Mouse (Mus musculus) CH12.LX (cell line): ENCODE measurements around the gene Ttc16. TPM values are rescaled to one million over a fixed set of nuclear protein-coding genes. Genes with fewer than 3 reads are reported as not detected.

Experiments
- DNase-seq: peaks from one replicate; pipeline ENCODE4 v3.0.0-alpha.2; 2013; ENCODE audit errors: extremely low read depth
- H3K27ac ChIP-seq: 2 replicates; pipeline ENCODE4 v1.5.1; 2012; ENCODE audit warnings: low read depth, mild to moderate bottlenecking, control low read depth, moderate library complexity; ENCODE audit not compliant: insufficient read depth
- H3K27me3 ChIP-seq: replicated peaks from 2 replicates; pipeline ENCODE3; 2012; ENCODE audit warnings: inconsistent platforms
- H3K36me3 ChIP-seq, 2 experiments: replicated peaks in 1 of 2; 2 replicates each; pipeline versions ENCODE3 to v1.6.1; 2012; ENCODE audit warnings: inconsistent platforms in 1 of 2, low read length in 1 of 2, mild to moderate bottlenecking in 1 of 2, mixed read lengths in 1 of 2, moderate library complexity in 1 of 2; ENCODE audit not compliant: control insufficient read depth in 1 of 2, insufficient read depth in 1 of 2
- H3K4me1 ChIP-seq, 2 experiments: 2 replicates each; pipeline ENCODE4 v1.6.1; 2012; ENCODE audit warnings: inconsistent platforms in 1 of 2, moderate library complexity in 1 of 2; ENCODE audit not compliant: insufficient read depth in 2 of 2, control insufficient read depth in 1 of 2
- H3K4me2 ChIP-seq: 2 replicates; pipeline ENCODE4 v1.6.1; 2012; ENCODE audit warnings: low read depth, mild to moderate bottlenecking, control low read depth; ENCODE audit not compliant: poor library complexity, insufficient read depth, severe bottlenecking
- H3K4me3 ChIP-seq, 3 experiments: fragments of 150-350 bp in 1 of 3; sonication (generic) in 1 of 3; replicated peaks in 1 of 3; 2 replicates each; pipeline versions ENCODE3 to v1.5.1; 2011 to 2012; ENCODE audit warnings: low read depth in 2 of 3, low read length in 2 of 3, mild to moderate bottlenecking in 2 of 3, moderate library complexity in 2 of 3, control low read depth in 1 of 3, improper control_type of control experiment in 1 of 3, inconsistent platforms in 1 of 3, mixed read lengths in 1 of 3; ENCODE audit not compliant: poor library complexity in 1 of 3
- H3K79me2 ChIP-seq: replicated peaks from 2 replicates; pipeline ENCODE4 v1.6.1; 2012; ENCODE audit warnings: mild to moderate bottlenecking, moderate library complexity; ENCODE audit not compliant: control insufficient read depth, poor library complexity, insufficient read depth, severe bottlenecking; ENCODE audit errors: extremely low read depth
- H3K9ac ChIP-seq: 2 replicates; pipeline ENCODE4 v1.6.1; 2012; ENCODE audit warnings: low read depth, mild to moderate bottlenecking, control low read depth, moderate library complexity; ENCODE audit not compliant: insufficient read depth
- H3K9me3 ChIP-seq: replicated peaks from 2 replicates; pipeline ENCODE3; 2012; ENCODE audit warnings: low read length, inconsistent platforms, mixed read lengths
- CHD1 ChIP-seq: IDR thresholded peaks from 2 replicates; pipeline ENCODE4 v1.6.1; 2012; ENCODE audit warnings: low read depth, low read length, improper control_type of control experiment, inconsistent platforms
- CTCF ChIP-seq, 2 experiments: IDR thresholded peaks in 1 of 2; conservative IDR thresholded peaks in 1 of 2; 2 replicates each; pipeline ENCODE4 v1.5.1; 2011 to 2012; ENCODE audit warnings: low read depth in 2 of 2, low read length in 2 of 2, improper control_type of control experiment in 1 of 2, inconsistent platforms in 1 of 2, mild to moderate bottlenecking in 1 of 2, moderate library complexity in 1 of 2
- E2F4 ChIP-seq: IDR thresholded peaks from 2 replicates; pipeline ENCODE4 v1.6.1; 2011; ENCODE audit warnings: low read depth, low read length, improper control_type of control experiment; ENCODE audit not compliant: insufficient replicate concordance
- EP300 ChIP-seq: IDR thresholded peaks from 2 replicates; pipeline ENCODE4 v1.6.1; 2011; ENCODE audit warnings: low read length, improper control_type of control experiment
- JUN ChIP-seq: IDR thresholded peaks from 2 replicates; pipeline ENCODE4 v1.6.1; 2011; ENCODE audit warnings: low read depth, mild to moderate bottlenecking, low read length, improper control_type of control experiment, moderate library complexity; ENCODE audit not compliant: insufficient read depth
- MEF2A ChIP-seq: IDR thresholded peaks from 2 replicates; pipeline ENCODE4 v1.6.1; 2014; ENCODE audit warnings: low read depth, mild to moderate bottlenecking, inconsistent platforms, low read length, improper control_type of control experiment, borderline replicate concordance
- MXI1 ChIP-seq: IDR thresholded peaks from 2 replicates; pipeline ENCODE4 v1.6.1; 2011; ENCODE audit warnings: mild to moderate bottlenecking, low read depth, low read length, improper control_type of control experiment
- NELFE ChIP-seq: IDR thresholded peaks from 2 replicates; pipeline ENCODE4 v1.6.1; 2011; ENCODE audit warnings: low read depth, low read length, improper control_type of control experiment
- PAX5 ChIP-seq: IDR thresholded peaks from 2 replicates; pipeline ENCODE4 v1.6.1; 2012; ENCODE audit warnings: low read length, inconsistent platforms, mixed read lengths
- RAD21 ChIP-seq: IDR thresholded peaks from 2 replicates; pipeline ENCODE4 v1.6.1; 2011; ENCODE audit warnings: low read depth, mild to moderate bottlenecking, low read length, improper control_type of control experiment, moderate library complexity
- SMC3 ChIP-seq: IDR thresholded peaks from 2 replicates; pipeline ENCODE4 v1.6.1; 2011; ENCODE audit warnings: low read depth, low read length, improper control_type of control experiment
- TBP ChIP-seq: conservative IDR thresholded peaks from 2 replicates; pipeline ENCODE4 v1.6.1; 2011; ENCODE audit warnings: low read depth, low read length, improper control_type of control experiment
- TCF12 ChIP-seq: IDR thresholded peaks from 2 replicates; pipeline ENCODE4 v1.6.1; 2014; ENCODE audit warnings: low read depth, mild to moderate bottlenecking, inconsistent platforms, low read length, improper control_type of control experiment
- UBTF ChIP-seq: IDR thresholded peaks from 2 replicates; pipeline ENCODE4 v1.6.1; 2012; ENCODE audit warnings: low read depth, mild to moderate bottlenecking, inconsistent platforms, low read length, improper control_type of control experiment, moderate library complexity
- ZC3H11A ChIP-seq: IDR thresholded peaks from 2 replicates; pipeline ENCODE4 v1.6.1; 2012; ENCODE audit warnings: low read depth, mild to moderate bottlenecking, inconsistent platforms, low read length, improper control_type of control experiment
- ZKSCAN1 ChIP-seq: IDR thresholded peaks from 2 replicates; pipeline ENCODE4 v1.6.1; 2012; ENCODE audit warnings: low read depth, inconsistent platforms, low read length, improper control_type of control experiment, borderline replicate concordance
- dilution Hi-C: fragments of 300-500 bp; cut with MboI; formaldehyde crosslinking; loops from 2 replicates; pipeline ENCODE4 v1.14.3; 2020; ENCODE audit warnings: low sequenced_read_pairs; ENCODE audit not compliant: extremely low pct_unique_long_range_greater_than_20kb, extremely low pct_ligation_motif_present
- in situ Hi-C: fragments of 300-500 bp; cut with MboI; formaldehyde crosslinking; loops from 3 replicates; pipeline ENCODE4 v1.14.3; 2019; ENCODE audit warnings: low sequenced_read_pairs, low pct_ligation_motif_present, low pct_unique_long_range_greater_than_20kb, mixed read lengths
- polyA plus RNA-seq: library from polyadenylated mRNA; unstranded; fragments of >175 nt; gene quantifications from 2 replicates; pipeline ENCODE4 v1.2.1, GENCODE M21; 2012; ENCODE audit warnings: low read depth; ENCODE audit not compliant: insufficient read length
- total RNA-seq, 2 experiments: library from RNA; depleted of rRNA; stranded (reverse); fragments of 300-350 nt in 1 of 2; fragments of >200 nt in 1 of 2; gene quantifications; 2 replicates each; pipeline ENCODE4 v1.2.3; 2012 to 2014

Gene Ttc16
- total and polyA plus RNA-seq, 3 experiments, result 0.11 to 0.81 (median 0.24) TPM

DNA sequence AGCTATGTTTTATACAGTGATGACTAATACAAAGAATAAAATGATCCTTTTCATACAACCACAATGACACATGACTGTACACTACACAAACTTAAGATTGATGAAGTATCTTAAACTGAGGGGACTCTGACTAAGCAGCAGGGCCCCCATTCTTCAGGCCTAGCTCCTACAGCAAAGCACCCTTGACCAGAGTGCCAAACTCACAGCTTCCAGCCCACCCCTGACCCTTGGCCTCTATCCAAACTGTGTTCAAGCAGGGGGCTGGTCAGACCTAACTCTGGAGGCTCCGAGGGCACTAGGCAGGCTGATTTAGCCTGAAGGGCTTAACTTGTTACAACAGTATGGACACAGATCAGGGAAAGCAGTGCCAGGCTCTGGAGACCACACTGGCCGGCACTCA, 13.1 kb upstream of the Ttc16 start:
- in situ Hi-C loops (no loop called here), dilution Hi-C loops (no loop called here)

DNA sequence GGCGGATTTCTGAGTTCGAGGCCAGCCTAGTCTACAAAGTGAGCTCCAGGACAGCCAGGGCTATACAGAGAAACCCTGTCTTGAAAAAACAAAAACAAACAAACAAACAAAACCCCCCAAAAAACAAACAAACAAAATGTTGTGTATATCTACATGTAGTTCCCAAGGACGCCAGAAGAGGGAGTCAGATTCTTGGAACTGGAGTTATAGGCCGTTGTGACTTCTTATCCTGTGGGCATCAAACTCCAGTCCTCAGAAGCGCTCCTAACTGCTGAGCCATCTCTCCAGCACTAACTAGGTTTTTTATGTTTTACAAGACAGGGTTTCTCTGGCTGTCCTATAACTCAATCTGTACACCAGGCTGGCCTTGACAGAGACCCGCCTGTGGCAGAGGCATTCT, 11.7 kb upstream of the Ttc16 start:
- Histone ChIP-seq H3K9ac (no peak overlapping the region), H3K4me1 (peaks cover 0 to 33% of the 10 kb centered on the region in 2 experiments; a peak in 2 of 4 replicates), H3K4me3 (no peak overlapping the region), H3K9me3 (no peaks in the 10 kb centered on the region), H3K4me2 (no peak overlapping the region), H3K27me3 (no peaks in the 10 kb centered on the region), H3K36me3 (peaks cover 0 to 14% of the 10 kb centered on the region in 2 experiments), H3K79me2 (no peaks in the 10 kb centered on the region), H3K27ac (no peak overlapping the region)
- peak; percentile 35 for TF ChIP-seq SMC3
- no peak for TF ChIP-seq TCF12
- peak; percentile 57 for TF ChIP-seq RAD21
- TF ChIP-seq MEF2A, result no peak
- TF ChIP-seq CTCF (conservative IDR thresholded peaks at IDR 0.05 in 1 of 2, IDR thresholded peaks at IDR 0.05 in 1 of 2; ENCODE audit: low read depth in 2 of 2, low read length in 2 of 2), result peak; percentile 25 to 62; a peak in 3 of 4 replicates
- TF ChIP-seq EP300, result no peak
- dilution Hi-C loops (no loop called here), in situ Hi-C loops (no loop called here)
- DNase-seq, result peak; percentile 23

More for the DNA sequence above, 13.1 kb upstream of the Ttc16 start:
- TF ChIP-seq ZC3H11A (no peak), E2F4 (no peak), NELFE (no peak), JUN (no peak), MXI1 (no peak), CHD1 (no peak), MEF2A (no peak), CTCF (conservative IDR thresholded peaks at IDR 0.05 in 1 of 2, IDR thresholded peaks at IDR 0.05 in 1 of 2; ENCODE audit: low read depth in 2 of 2, low read length in 2 of 2) (no peak), ZKSCAN1 (no peak), TBP (no peak), EP300 (no peak), PAX5 (no peak), UBTF (no peak)
- Histone ChIP-seq H3K27ac (no peak overlapping the region), H3K9ac (no peak overlapping the region), H3K79me2 (no peaks in the 10 kb centered on the region), H3K27me3 (no peaks in the 10 kb centered on the region), H3K4me2 (no peak overlapping the region), H3K4me3 (no peak overlapping the region), H3K9me3 (no peaks in the 10 kb centered on the region), H3K4me1 (peaks cover 0 to 19% of the 10 kb centered on the region in 2 experiments; a peak in 2 of 4 replicates), H3K36me3 (peaks cover 0 to 19% of the 10 kb centered on the region in 2 experiments)
- DNase-seq, result no peak
